Mouse (Mus musculus) lung, postnatal 4 days (tissue): ENCODE measurements around the gene Morn4.

Source experiments
- DNase-seq, 2 experiments: peaks; one replicate each; pipeline ENCODE4 v3.0.0; 2021

The Morn4 gene

GRCm38 (mm10) chr19:42037167-42037702 is 48.9 kb downstream of the Morn4 start:
- no peak for DNase-seq

- DNase-seq: no peak
Measured at GRCm38 (mm10) chr19:42036357-42036756, 49.8 kb downstream of the Morn4 start.

DNA sequence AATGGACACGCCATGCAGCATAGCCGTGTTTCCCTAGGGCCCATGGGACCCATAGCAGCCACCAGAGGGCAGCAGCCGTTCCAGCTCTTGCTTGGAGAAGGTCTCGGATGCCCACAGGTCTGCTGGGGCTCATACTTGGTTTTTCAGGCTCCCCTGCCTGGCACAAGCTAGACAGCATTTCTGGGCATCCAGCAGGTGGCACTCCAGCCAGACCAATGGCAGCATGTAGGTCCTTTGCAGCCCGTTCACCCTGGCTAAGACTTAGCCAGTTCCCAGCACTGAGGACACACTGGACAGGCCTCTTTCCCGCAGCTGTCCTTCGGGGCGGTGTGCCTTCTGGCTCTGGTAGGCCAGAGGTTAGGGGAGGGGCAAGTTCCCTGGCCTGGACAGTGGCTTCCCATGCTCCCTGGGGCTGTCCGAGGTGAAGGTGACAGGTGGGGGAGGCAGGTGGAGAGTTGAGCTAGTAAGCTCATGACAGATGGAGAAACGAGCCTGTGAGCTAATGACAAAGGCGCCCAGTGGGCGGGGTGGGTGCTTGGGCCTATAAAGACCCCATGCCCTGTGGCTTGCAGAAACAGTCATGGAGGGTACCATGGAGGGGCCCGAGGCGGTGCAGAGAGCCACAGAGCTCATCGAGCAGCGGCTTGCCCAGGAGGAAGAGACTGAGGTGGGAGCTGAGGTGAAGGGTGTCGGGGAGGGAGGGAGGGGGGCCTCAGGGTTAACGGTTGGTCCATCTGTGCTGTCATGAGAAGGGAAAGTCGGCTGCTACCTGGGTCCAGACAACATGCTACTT is 50.5 kb downstream of the Morn4 start, which contains the start of gene Ankrd2:
Gene Ankrd2 (plus strand): TSS at position 545 of the 793 bp plus-strand sequence.
- peak; percentile 92 to 93 for DNase-seq

- no peak for DNase-seq
Measured at GRCm38 (mm10) chr19:42034881-42035455, 51.2 kb downstream of the Morn4 start.

- no peak for DNase-seq
Measured at GRCm38 (mm10) chr19:42034146-42034775, 51.9 kb downstream of the Morn4 start.

DNA sequence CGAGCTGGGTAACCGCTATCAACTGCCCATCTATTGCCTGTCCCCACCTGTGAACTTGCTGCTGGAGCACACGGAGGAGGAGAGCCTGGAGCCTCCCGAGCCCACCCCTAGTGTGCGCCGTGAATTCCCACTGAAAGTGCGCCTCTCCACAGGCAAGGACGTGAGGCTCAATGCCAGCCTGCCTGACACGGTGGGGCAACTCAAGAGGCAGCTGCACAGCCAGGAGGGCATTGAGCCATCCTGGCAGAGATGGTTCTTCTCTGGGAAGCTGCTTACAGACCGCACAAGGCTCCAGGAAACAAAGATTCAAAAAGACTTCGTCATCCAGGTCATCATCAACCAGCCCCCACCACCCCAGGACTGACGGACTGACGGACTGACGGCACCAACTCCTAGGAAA is 52.5 kb downstream of the Morn4 start:
- no peak for DNase-seq

DNA sequence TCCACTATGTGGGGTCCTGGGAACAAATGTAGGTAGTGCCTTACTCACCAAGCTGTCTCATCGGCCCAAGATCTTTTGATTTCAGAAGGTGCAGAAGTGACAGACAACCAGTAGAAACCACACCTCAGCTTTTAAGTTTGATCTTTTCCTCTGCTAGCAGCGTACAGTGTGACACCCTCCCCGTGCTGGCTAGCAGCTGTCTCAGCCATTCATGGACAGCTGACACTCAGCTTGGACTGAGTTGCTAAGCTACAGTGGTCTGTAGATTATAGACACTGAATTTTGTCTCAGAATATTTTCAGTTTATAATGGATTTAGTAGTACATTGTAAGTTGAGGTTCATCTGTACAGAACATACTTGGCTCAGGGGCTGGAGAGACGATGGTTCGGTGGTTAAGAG is 55.0 kb downstream of the Morn4 start:
- DNase-seq: no peak

DNA sequence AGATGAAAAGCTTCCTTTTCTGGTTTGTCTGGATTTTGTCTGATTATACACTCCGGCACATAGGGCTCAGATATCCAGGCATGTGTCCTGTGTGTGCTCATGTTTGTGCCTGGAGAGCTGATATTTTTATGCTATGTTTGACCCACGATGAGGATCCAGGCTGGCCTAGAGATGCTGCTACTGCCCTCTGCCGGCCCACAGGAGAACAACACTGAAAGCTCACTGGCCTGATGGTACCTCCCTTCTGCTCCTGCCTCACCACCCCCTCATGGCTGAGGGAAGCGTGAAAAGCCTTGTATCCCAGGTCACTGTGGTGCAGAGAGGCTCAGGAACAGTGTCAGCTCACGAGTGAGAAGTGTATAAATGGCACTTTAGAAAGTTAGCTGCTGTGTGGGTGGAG is 60.0 kb downstream of the Morn4 start:
- peak; percentile 80 to 88 for DNase-seq
